Mouse (Mus musculus): ENCODE results near the gene Gm28557.
"Not testable (repeated sequence)": the region's sequence is repeated elsewhere in the genome, so short reads cannot be mapped to it uniquely, and the experiment has no call there.

The Gm28557 gene

DNA sequence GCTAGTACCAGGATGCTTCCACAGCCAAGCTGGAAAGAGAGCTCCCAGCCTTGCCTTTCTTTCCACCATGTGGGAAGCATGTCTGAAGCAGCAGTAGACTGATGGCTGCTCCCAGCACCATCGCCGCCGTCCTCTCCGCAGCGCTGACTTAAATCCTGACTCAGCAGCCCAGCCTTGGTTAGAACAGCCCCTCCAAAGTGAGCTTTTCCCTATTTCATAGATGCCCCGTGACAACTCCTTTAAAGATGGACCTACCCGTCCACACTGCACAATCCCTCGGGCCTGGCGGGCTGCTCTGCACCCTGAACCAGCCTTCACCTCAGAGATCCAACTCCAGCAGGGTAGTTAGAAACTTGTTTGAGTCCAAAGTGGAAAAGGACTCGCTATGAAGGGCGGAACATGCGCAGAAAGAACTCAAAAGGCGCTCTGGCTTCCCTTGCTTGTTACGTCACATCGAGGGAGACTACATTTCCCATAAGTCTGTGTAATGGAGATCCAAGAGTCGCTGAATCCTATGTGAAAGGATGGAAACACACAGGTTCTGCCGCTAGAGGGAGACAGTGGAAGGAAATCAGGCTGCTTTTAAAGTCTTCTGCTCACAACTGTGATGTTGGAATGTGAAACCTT is at the start of gene Gm28557:
TSS of gene Gm28557 (minus strand) at position 411 of the 627 bp plus-strand sequence.
- in situ Hi-C loops (cut with MboI; ENCODE audit: low sequenced_read_pairs), result no loop called here

DNA sequence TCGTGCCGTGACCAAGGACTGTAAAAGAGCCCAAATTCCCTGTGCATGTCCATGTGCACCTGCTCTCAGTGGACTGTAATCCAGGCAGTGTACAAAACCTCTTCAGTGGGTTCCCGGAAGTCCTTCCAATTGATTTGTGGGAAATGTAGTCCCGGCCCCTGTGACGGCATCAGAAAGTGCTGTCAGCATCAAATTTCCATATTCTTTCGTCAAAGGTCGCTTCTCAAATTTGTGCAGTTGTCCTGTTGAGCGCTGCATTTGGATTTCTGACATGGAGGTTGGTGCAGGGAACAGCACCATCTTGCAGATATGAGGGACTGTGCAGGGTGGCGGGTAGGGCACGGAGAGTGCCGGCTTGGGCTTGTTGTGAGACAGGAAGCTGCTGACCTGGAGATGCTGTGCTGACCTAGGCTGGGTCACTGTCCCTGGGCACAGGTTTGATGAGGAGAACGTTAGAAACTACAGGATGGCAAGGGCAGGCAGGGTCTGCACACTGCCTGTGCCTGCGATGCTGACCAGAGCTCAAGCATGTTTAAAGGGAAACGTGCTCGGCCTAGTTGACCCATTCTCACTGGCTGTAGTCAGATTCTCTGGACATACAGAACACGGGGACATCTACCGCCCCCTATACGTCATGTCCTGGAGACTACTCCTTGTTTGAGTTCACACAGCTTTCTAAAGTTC is 19.8 kb upstream of the Gm28557 start:
- in situ Hi-C loops (cut with MboI; ENCODE audit: low sequenced_read_pairs), result no loop called here

DNA sequence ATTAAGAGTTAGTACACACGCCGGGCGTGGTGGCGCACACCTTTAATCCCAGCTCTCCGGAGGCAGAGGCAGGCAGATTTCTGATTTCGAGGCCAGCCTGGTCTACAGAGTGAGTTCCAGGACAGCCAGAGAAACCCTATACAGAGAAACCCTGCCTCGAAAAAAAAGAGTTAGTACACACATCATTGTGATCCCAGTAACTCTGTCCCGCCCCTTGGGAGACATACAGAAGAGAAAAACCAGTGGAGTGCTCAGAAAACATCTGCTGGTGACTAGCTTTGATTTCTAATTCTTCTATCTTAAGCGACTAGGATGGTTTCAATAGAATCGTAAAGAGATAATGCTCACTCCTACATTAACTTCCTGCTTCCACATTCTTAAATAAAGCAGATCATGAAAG is 19.1 kb upstream of the Gm28557 start:
- in situ Hi-C loops (cut with MboI; ENCODE audit: low sequenced_read_pairs), result not testable (repeated sequence)

DNA sequence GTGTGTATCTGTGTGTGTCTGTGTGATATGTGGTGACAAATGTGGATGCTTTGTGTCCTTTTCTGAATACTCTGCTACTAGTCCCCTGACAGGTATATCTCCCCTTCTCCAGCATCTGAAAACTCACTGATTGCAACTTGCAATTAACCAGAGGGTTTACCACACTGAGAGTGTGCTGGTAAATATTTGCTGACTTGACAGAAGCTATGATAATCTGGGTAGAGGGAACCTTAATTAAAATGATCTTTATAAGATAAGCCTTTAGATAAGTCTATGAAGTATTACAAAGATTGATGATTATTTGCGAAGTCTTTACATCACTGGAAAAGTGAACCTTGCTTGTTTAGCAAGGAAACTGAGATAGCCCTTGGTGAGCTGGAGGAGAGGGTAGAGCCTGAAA is 16.1 kb upstream of the Gm28557 start:
- in situ Hi-C loops (cut with MboI; ENCODE audit: low sequenced_read_pairs), result no loop called here

DNA sequence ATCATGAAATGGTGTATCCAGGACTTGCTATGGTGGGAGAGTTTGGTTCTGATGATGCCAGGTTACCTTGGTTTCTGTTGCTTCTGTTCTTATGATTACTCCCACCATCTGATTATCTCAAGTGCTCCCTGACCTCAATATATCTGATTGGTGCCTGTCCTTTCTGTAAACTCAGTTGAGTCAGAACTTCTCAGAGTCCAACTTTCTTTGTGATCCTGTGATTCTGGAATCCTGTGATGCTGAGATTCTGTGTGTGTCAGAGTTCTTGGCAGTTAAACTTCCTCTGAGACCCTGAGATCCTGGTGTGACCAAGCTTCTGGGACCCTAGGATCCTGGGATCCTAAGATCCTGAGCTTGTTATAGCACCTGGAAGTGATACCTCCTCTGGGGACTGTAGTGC is 13.0 kb upstream of the Gm28557 start, which contains the start of gene Zfp759:
TSS of gene Zfp759 (plus strand) at position 301 of the 400 bp plus-strand sequence.
- in situ Hi-C loops (cut with MboI; ENCODE audit: low sequenced_read_pairs), result not testable (repeated sequence)

- in situ Hi-C loops (cut with MboI; ENCODE audit: low sequenced_read_pairs), result not testable (repeated sequence)
These were observed 7.8 kb upstream of the Gm28557 start, which contains the start of gene Rslcan18 for GRCm38 (mm10) chr13:67116163-67116562. Gene Rslcan18, minus strand, starts transcription at chr13:67116263.

DNA sequence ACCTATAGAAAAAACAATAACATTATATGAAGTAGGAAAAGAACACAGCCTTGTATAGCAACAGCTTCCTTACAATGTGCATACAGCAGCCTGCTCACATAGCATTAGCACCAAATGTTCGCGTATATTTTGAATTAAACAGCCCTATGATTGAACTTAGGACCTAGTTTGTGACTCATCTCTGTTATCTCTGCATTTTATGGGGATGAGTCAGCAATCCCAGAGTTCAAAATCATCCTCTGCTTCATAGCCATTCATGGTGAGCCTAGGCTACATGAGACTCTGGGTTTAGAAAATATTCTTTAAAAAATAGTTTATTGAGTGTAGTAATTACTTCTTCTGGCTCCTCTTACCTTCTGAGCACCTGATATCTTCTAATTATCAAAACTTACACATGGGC is 4.9 kb upstream of the Gm28557 start:
- in situ Hi-C loops (cut with MboI; ENCODE audit: low sequenced_read_pairs), result no loop called here

DNA sequence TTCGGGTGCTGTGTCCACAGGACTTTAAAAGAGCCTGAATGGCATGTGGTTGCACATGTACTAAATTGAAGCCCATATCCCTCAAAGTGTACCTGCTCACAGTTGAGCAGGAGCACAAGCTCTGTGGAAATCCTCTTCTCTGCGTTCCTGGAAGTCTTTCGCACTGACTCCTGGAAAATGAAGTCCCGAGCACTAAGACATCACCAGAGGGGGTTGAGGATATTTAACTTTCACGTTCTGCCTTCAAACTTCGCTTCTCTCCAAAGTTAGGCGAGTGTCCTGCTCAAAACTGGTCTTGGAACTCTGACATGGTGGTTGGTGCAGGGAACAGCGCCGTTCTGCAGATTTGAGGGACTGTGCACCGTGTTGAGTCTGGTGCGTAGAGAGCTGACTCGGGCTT is 3.7 kb upstream of the Gm28557 start:
- in situ Hi-C loops (cut with MboI; ENCODE audit: low sequenced_read_pairs), result no loop called here

- in situ Hi-C loops (cut with MboI; ENCODE audit: low sequenced_read_pairs), result no loop called here
These were observed 410 bp upstream of the Gm28557 start for GRCm38 (mm10) chr13:67108821-67109206.

- in situ Hi-C loops (cut with MboI; ENCODE audit: low sequenced_read_pairs), result no loop called here
These were observed 723 bp downstream of the Gm28557 start for GRCm38 (mm10) chr13:67107681-67108080.

- in situ Hi-C loops (cut with MboI; ENCODE audit: low sequenced_read_pairs), result no loop called here
These were observed 10.5 kb downstream of the Gm28557 start, which contains the start of gene Zfp708 for GRCm38 (mm10) chr13:67097876-67098275. Gene Zfp708, minus strand, starts transcription at chr13:67097976.

DNA sequence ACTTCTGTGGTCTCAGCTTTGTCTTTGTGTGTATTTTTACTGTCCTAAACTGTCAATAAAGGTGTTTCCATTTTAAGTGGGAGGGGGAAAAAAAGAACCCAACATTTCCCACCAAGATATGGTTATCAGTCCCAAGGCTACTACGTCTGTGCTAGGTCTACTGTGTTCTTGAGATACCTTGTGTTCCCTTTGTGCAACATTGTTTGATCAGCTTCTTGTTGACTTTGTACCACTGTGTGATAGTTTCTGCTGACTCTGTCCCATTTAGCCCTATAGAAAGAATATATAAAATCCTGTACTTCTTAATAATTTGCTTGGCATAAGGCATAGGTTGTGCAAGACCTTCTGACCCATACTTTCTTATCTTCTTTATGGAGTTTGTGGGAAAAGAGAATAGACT is 18.2 kb downstream of the Gm28557 start:
- in situ Hi-C loops (cut with MboI; ENCODE audit: low sequenced_read_pairs), result no loop called here

GRCm38 (mm10) chr13:67081946-67082345 is 26.5 kb downstream of the Gm28557 start:
- in situ Hi-C loops (cut with MboI; ENCODE audit: low sequenced_read_pairs), result no loop called here

- in situ Hi-C loops (cut with MboI; ENCODE audit: low sequenced_read_pairs), result no loop called here
These were observed 27.2 kb downstream of the Gm28557 start for GRCm38 (mm10) chr13:67081142-67081713.

GRCm38 (mm10) chr13:67077244-67077643 is 31.2 kb downstream of the Gm28557 start:
- in situ Hi-C loops (cut with MboI; ENCODE audit: low sequenced_read_pairs), result no loop called here

GRCm38 (mm10) chr13:67072786-67073185 is 35.6 kb downstream of the Gm28557 start:
- in situ Hi-C loops (cut with MboI; ENCODE audit: low sequenced_read_pairs), result no loop called here

- in situ Hi-C loops (cut with MboI; ENCODE audit: low sequenced_read_pairs), result no loop called here
These were observed 43.0 kb downstream of the Gm28557 start for GRCm38 (mm10) chr13:67065386-67065785.

DNA sequence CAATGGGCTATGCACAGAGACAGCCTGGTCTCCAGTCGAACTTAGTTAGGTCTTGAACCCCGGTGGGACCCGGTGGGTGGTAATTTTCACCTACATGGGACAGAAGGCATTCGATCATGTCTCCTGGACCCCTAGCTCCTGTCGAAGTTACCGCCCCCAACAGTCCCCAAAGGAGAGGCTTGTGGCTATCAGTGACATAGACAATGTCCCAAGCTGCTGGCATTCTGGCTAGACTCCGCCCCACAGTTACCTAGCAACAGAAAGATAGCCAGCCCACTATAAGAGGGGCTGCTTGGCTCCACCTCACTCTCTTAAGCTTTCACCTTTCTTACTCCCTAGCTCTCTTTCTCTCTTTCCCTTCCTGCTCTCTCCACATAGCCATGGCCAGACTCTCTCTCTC is 46.0 kb downstream of the Gm28557 start:
- in situ Hi-C loops (cut with MboI; ENCODE audit: low sequenced_read_pairs), result no loop called here

DNA sequence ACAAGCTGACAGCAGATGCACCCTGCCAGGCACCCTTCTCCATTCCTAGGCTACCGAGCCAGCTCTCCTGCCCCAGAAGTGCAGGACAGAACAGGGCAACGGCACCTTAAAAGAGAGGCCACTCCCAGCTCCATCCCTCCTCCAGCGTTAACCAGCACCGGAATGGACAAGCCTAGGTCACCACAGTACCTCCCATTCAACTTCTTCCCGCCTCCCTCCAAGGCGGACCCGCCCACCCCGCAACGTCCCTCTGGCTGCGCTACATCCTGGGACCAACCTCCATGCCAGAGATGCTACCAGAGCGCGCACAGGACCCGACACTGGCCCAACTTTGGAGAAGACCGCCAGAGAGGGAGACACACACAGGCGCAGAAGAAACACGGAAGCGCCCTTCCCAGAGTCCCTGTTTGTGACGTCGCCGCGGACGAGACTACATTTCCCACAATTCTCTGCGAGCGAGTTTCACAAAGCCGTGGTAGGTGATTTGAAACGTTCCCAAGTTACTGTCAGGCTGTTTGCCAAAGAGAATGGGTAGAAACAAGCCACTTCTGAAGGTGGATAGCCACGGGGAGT is 47.5 kb downstream of the Gm28557 start, which contains the start of gene Zfp712:
TSS of gene Zfp712 (minus strand) at position 385 of the 573 bp plus-strand sequence.
- in situ Hi-C loops (cut with MboI; ENCODE audit: low sequenced_read_pairs), result no loop called here

GRCm38 (mm10) chr13:67060161-67060785 is 48.1 kb downstream of the Gm28557 start:
- in situ Hi-C loops (cut with MboI; ENCODE audit: low sequenced_read_pairs), result no loop called here

Measured in CH12F3 (cell line).